Mouse (Mus musculus) ES-Bruce4 (cell line): Measurements from ENCODE around the gene Pax2.

Experiments used
- CTCF ChIP-seq: IDR thresholded peaks from one replicate; pipeline ENCODE4 v1.8.1; 2011; ENCODE audit warnings: low read depth, low read length
- POLR2A ChIP-seq: IDR thresholded peaks from one replicate; pipeline ENCODE4 v1.8.1; 2011; ENCODE audit warnings: low read length; ENCODE audit not compliant: insufficient read depth

GRCm38 (mm10) chr19:44835042-44835930 is 79.4 kb downstream of the Pax2 start:
- TF ChIP-seq POLR2A (no peak), CTCF (no peak)
